Mouse (Mus musculus): Measurements from ENCODE around the gene Hbs1l. TPM values are rescaled to one million over a fixed set of nuclear protein-coding genes. Genes with fewer than 3 reads are reported as not detected.

The Hbs1l gene
- 141 TPM for polyA plus RNA-seq (2017; shearing (Covaris generic))

DNA sequence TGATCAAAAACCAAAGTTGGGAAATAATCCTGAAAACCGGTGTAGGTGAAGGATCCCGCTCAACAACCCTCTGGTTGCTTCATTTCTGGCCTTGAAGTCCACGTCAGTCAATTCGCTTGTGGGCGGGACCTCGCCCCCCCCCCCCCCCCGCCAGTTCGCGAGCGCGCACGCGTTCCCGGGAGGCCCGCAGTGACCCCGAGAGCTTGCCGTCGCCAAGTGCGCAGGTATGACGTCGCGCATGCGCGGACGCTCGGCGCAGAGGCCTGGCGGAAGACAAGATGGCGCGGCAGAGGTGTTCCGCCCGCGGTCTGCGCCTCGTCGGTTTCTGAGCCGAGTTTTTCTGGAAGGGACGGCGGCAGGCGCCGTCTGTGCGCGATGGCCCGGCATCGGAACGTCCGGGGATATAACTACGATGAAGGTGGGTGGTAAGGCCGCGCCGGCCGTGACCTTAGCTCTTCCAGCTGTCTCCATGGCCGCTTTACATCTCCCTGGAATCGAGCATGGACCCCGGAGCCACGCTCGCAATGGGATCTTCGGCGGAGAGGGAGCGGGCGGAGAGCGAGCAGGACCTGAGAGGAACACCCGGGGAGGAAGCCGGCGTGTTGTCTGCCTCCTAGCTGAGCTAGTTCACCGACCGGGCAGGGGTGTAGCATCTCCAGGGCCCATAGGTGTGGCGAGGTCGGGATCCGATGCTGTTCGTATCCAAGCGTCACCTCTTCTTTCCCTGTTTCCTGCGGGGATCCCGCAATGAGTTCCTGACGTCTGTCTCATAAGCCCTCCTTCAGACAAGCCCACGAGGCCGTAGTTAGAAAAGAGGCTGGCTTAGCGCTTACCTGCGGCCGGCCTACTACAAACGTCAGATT is at the start of gene Hbs1l:
TSS of gene Hbs1l (plus strand) at position 221 of the 863 bp plus-strand sequence.

DNA sequence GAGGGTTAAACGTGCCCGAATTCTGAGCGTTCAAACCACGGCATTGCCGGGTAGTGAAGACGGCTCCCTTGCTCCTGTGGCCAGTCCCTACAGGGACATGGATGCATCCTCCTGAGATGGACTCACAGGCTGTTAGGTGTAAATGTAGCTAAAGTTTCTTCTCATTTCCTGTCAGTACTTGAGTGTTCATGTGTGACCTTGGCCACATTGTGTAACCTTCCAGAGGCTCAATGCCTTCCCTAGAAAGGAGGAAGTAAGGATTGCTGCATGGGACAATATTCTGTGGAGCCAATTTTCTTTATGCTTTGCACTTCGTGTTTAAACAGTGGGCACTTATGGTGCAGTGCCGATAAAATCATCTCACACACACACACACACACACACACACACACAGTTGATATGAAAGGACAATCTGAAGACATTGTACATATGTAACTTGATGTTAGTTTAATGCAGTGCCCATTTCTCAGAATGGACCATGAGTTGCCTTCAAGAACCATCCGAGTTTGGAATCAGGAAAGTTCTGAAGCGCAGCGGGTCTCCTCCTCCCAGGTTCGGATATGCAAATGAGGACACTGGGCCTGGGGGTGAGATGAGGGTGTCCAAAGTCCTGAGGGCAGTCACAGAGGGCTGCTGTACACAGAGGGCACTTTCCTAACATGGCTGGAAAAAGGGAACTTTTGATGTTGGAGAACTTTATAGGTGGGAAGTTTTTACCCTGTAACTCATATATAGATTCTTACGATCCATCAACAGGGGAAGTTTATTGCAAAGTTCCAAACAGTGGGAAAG is 81.1 kb downstream of the Hbs1l start, which contains the start of gene Aldh8a1:
TSS of gene Aldh8a1 (plus strand) at position 610 of the 792 bp plus-strand sequence.

Other genes with a start within 250 kb of the Hbs1l start
- gene Myb, start 135.0 kb upstream of the Hbs1l start, polyA plus RNA-seq (2017; shearing (Covaris generic)) = 7.9 TPM
- gene Aldh8a1, start 81.3 kb downstream of the Hbs1l start, polyA plus RNA-seq (2017; shearing (Covaris generic)) = 0.12 TPM

Data from inflammation-experienced regulatory T-cells, adult 16 weeks (primary cell).